Mouse (Mus musculus) olfactory bulb, adult 2 months (tissue): ENCODE results near the gene Mettl7a3.

ENCODE experiments used
- CTCF ChIP-seq: fragments of 200-500 bp; IDR thresholded peaks from 2 replicates; pipeline ENCODE4 v1.5.1; 2012; ENCODE audit warnings: low read depth, mild to moderate bottlenecking, low read length, moderate library complexity; ENCODE audit not compliant: insufficient read depth
- POLR2A ChIP-seq: fragments of 200-500 bp; IDR thresholded peaks from 2 replicates; pipeline ENCODE4 v1.6.1; 2012; ENCODE audit warnings: mild to moderate bottlenecking, low read depth, low read length, moderate library complexity; ENCODE audit not compliant: insufficient read depth

- TF ChIP-seq POLR2A (no peak), CTCF (no peak)
Observed at GRCm38 (mm10) chr15:100367119-100367518, 32.4 kb downstream of the Mettl7a3 start.
